Mouse (Mus musculus) telencephalon, adult 2 months (tissue): ENCODE measurements at regions not wholly inside any gene's neighbourhood (a gene's known extent, or its start where the extent isn't known, plus 50 kb on each side); places are given as distances from the start of the nearest gene placed in this dataset.
A peak's percentile ranks its signal among the peaks of the same experiment; 100 is the strongest.

ENCODE experiments used
- DNase-seq: peaks from one replicate; pipeline ENCODE4 v3.0.0-alpha.2; 2011; ENCODE audit warnings: low read depth, low spot score

DNA sequence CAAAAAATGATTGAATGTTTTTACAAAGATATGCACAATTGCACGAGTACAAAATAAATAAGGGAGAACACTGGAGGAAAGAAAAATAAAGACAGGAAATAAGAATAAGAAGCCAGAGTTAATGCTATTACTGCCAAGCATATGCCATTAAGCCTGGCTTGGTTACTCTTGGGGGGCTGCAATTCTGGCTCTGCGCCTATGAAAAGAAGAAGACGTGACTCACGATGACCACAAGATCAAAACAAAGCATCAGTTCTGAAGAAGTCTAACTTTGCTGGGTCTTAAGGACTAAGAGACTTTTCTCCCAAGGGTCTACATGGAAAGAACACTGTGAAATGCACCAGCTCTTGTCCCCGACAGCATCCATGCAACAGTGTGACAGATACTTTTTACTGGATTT is 454.8 kb upstream of the Mpdz start:
- no peak for DNase-seq

GRCm38 (mm10) chr4:81868941-81869340 is 426.3 kb upstream of the Mpdz start:
- peak; percentile 17 for DNase-seq

- DNase-seq = no peak
Measured at GRCm38 (mm10) chr4:81841642-81842494, 399.3 kb upstream of the Mpdz start.

DNA sequence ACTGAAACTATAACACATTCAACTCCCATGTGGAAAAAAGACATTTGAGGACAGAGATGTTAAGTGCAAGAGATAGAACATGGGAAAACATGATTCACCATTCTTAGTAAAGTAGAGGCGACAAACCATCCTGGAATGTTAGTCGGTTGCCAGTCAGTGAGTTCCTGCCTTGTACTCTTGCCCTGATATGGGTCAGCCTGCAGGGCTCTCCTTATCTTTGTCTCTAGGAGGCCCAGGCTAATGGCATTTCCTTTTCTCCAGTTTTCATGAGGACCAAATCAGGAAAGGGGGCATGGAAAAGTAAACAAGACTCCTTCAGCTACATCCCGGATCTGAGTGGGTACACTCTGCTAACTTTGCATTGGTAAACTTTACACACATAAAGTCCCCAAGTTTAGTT is 387.4 kb upstream of the Mpdz start:
- DNase-seq = no peak

- no peak for DNase-seq
Measured at GRCm38 (mm10) chr4:81827453-81827852, 384.8 kb upstream of the Mpdz start.

DNA sequence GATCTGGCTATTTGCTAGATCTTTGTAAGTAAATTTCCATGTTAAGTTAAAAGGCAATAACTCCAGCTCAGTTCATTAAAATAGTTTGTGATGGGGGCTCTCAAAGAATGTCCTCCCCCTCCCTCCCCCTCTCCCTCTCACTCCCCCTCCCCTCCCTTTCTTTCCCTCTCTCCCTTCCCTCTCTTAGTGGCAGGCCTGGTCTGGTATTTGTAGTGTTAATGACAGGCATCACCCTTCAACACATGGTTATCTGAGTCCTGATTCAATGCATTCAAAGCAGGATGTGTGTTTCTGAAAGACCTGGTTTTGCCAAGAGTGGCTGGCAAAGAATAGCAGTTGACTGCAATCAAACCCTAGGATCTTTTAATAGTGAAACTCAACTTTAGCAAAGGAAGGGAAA is 383.4 kb upstream of the Mpdz start:
- no peak for DNase-seq

DNA sequence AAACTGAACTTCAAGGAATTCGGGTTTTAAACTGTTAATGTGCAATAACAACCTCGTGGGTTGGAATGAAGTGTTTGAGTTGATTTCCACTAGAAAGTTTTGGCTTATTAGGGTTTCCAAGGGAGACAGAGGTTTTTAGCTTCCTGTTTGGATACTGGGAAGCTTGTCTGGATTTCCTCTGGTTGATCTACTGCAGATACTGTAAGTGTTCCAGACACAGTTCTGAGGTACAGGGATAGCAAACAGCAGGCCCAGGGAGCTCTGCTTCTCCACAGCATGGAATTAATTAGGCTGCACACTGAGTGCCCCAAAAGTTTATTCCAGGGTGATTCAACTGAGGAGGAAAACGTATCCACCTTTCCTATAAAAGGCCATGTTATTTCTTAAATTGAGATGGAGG is 381.0 kb upstream of the Mpdz start:
- DNase-seq = no peak

- no peak for DNase-seq
Measured at GRCm38 (mm10) chr4:81789274-81789673, 346.7 kb upstream of the Mpdz start.

GRCm38 (mm10) chr4:81788636-81789035 is 346.0 kb upstream of the Mpdz start:
- no peak for DNase-seq

DNA sequence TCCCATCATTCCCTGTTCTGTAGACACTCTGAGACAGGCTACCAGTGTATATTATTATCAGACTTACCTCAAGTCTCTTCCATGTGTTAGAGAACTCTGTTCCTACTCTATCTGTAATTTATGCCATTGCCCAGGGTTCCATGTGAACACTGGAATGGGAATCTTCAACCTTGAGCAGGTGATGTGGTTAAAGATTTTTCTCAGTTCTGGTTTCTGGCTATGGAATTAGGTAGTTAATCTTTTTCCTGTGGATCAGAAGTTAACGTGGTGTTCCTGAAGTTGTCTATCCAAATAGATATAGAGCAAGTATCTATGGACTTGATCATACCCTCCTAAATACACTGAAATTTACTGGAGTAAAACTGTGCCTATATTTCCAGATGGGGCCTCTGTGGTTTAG is 339.4 kb upstream of the Mpdz start:
- DNase-seq = no peak

DNA sequence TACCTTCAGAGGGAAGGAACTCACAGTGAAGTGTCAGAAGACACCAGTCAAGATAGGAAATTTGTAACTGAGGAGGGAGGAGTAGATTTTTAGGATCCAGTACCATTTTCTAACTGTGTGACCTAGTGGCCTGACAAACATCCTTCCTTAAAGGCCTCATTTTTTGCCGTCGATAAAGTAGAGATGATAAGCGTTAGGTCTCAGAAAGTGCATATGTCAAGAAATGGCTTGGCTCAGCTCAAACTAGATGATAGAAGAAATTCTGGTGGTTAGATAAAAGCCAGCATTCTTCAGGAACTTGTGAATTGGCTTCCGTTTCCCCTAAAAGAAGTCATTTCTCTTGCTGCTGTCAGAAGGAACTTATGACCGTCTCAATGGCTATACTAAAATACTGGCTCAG is 324.1 kb upstream of the Mpdz start:
- DNase-seq = no peak

DNA sequence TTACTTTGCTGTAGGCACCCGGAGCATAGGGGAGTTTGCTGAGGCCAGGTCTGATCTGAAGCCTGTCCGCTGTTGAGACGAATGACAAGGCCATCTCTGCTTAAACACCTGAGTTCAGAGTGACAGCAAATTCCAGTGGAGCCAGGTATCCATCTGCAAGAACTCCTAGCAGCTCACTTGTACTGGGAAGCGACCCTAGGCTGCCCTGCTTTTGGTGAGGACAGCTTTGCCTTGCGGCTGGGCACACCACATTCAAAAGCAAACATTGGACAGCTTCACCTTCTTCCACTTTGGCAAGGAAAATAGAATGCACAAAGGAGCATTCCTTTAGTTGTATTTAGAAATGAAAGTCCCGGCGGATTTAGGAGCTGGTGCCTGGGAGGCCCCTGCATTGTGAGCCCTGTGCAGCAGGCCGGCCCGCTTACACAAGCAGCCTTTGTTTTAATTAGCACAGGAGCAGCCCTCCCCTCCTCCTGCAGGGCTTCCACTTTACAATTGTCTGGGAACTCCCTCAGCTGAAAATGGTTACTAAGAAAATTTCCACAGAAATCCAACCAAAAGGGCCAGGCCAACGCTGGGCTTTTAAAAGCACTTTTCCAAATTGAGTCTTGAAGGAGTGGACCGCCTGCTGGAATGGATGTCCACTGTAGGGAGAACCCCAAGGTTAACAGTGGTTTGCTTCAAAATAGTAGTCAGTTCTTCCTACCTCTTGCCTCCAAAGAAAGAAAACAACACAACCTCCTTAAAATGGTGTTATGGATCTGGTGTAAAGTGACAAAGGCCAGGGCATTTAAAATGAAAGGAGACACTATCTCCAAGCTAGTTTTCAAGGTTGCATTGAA is 321.6 kb upstream of the Mpdz start:
- DNase-seq = no peak

GRCm38 (mm10) chr4:81763311-81764025 is 320.9 kb upstream of the Mpdz start:
- no peak for DNase-seq

GRCm38 (mm10) chr4:81762592-81763229 is 320.1 kb upstream of the Mpdz start:
- DNase-seq = no peak

DNA sequence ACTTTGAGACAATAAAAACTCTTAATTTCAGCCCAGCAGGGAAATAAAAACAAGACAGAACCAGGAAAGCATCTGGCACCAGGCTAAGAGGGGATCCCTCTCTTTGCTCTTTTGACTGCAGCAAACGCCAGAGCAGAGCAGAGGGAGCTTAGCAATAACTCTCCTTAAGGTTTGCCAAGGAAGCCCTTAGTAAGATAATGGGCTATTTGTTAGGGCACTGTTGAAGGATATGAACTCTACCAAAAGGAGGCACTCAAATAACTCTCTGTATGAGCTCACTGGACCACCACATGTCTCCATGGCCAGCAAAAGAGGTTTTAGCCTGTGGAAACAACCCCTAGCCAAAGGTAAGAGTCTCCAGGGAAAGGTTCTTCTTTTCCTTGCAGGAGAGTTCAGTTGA is 315.3 kb upstream of the Mpdz start:
- DNase-seq = no peak

DNA sequence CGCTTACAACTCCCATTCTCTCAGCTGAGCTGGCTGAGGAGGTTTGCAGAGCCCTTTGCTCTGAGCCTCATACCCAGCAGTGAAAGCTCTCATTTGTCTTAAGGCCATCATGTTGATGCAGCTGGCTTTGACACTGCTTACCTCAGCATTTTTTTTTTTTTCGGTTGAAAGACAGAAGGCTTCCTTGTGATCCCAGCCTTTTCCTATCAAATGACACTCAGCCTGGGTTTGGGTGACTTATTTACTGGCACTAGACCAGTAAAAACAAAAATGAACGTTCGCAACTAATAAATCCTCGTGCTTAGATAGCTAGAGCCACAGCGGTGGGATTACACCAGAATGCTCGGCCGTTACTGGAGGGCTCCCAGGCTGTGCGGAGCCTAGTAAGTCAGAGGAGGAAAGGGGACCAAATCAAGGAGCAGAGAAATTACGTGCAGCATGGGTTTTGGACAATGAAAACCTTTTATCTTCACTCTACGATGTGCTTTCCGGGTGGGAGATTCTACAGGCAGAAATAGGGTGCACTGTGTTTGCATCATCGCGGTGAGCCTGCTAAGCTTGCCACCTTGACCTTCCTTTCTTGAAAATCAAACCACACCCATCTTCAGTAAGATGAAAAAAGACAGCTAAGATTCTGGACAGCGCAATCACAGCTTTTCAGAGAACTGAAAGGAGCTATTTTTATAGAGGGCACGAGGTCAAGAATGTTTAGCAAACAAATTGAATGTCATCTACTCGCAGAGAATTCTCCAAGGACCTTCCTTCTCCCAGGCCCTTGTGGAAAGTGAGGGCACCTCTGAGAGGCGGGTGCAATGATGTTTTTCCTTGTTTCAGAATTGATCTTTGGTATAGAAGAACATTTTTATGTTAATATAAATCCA is 302.3 kb upstream of the Mpdz start:
- DNase-seq = no peak

DNA sequence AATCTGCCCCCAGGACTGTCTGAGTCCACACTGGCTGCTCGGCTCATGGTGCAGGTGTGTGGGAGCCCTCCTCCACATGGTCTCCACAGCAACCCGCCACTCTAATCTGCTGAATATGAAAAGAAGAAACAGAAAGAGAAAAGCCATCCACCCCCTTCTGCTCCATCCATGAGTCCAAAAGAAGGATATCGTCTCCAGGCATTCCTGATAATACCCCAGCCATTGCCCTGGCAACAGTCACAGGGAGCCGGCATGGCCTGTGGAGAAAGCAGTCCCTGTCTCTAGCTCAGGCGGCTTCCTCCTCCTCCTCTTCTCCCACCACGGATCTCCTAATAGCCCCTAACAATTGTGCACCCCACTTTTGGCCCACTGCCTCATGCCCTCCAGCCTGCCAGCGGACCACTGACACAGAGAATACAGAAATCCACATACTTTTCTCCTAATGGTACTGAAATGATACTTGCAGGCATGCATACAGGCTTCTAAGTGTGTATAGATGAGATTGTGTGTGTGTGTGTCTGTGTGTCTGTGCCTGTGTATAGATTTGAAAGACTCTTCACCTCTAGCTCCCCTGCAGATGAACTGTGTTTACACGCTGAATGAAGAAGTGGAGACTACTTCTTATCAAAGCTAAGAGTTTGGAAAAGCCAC is 301.5 kb upstream of the Mpdz start:
- DNase-seq = peak; percentile 33

DNA sequence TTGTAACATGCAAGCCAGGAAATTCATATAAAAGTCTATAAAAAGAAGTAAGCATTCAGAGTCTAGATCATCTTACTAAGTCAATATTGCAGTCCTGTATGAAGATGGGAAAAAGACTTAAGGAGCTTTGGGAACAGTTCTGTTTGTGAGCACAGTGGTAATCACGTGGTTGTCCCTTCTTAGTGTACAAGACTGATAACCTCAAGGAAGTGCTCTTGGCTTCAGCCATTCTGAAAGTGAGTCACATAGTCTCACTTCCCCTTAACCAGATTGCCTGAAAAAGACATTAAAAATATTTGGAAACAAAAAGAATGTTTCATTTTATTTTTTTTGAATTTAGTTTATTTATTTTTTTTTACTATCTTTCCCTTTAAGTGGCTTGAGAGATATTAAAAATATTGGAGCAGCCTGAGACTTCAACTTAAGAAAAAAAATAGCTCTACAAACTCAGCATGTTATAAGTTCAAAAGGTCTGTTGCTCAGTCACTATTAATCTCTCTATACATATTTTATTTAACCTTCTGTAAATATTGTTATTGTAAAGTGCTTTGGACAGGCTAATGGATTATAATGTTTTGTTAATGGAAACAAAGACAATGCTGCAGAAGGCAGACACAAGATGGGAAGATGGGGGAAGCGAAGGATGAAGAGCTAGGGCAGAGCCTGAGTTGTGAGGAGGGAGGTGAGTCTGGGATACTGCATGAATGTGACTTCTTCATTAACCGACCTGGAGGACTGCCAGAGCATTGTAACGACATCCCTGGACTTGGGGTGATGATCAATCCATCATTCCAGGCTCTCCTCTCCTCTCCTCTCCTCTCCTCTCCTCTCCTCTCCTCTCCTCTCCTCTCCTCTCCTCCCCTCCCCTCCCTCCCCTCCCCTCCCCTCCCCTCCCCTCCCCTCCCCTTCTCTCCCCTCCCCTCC is 300.2 kb upstream of the Mpdz start:
- no peak for DNase-seq

DNA sequence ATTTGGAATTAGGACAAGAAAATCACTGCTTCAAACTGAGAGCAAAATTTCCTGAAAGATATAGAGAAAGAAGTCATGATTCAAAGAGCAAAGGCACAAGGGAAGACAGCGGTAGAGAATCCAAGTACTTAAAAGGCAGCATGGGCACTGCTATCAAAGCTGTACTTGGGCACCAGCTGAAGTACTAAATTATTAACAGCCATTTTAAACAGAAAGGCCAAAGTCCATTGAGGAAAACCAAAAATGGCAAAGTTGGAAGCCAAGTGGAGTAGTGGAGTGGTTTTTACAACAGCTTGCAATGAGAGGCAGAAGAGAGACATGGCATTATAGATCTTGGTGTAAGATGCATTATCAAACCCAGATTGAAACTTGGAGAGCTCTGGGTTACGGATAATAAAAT is 291.8 kb upstream of the Mpdz start:
- no peak for DNase-seq
